ENCODE assay signal across 15 mouse cellular contexts in the genomic region with DNA sequence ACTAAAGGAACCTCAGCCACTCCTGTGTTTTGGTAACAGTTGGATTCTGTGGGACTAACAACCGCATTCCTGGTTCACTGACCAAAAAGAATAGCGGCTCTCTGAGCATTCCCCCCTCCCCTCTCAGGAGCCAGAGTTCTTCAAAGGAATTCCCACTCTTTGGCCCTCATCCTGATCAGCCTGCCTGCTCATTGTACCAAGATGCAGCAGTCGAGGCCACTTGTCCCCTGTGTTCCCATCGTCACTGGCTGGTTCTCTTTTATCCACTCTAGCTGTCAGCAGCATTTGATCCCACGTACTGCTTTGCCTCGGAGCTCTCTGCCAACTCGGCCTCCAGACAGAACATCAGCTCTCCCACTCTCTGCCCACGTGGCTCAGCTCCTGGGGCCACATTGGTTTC. TPM values are rescaled to one million over a fixed set of nuclear protein-coding genes. Genes with fewer than 3 reads are reported as not detected.
A peak's percentile ranks its signal among the peaks of the same experiment; 100 is the strongest.
DNase-seq lines count a peak whose midpoint lies in the region; ATAC-seq lines count a peak whose summit lies in the region.
"Had no signal": no experiment of that assay in that cellular context is flagged by ENCODE, and none has a peak within 500 bp of the region (broad histone marks: within the 10 kb centered on the region; RNA-seq: fewer than 3 reads in every experiment).

No protein-coding gene starts in this region.

- no peaks in the 10 kb centered on the region for H3K27me3 ChIP-seq in neural tube, embryonic 11.5 days (ENCODE audit: control insufficient read depth, insufficient read depth, low read length)
- H3K27me3 ChIP-seq in neural tube, embryonic 14.5 days (ENCODE audit: control insufficient read depth, insufficient read depth, low read length), result no peaks in the 10 kb centered on the region
- H3K27me3 ChIP-seq: embryonic facial prominence, embryonic 15.5 days; limb, embryonic 15.5 days had no signal

- ATAC-seq in frontal cortex, adult (ENCODE audit: low TSS enrichment), result peak; percentile 91
- ATAC-seq in neural tube, embryonic 11.5 days (ENCODE audit: insufficient read depth, low FRiP score, low TSS enrichment), result peak; percentile 55; the same call in 1 of the 2 replicates
- ATAC-seq in neural tube, embryonic 14.5 days (ENCODE audit: low read depth), result peak; percentile 49; the same call in 1 of the 2 replicates

- no peak for DNase-seq in frontal cortex, postnatal 14 days (ENCODE audit: low spot score in 2 of 2)
- no peak for DNase-seq in neural tube, embryonic 11.5 days (ENCODE audit: low spot score)
- no peak for DNase-seq in neural tube, embryonic 10.5 days (ENCODE audit: extremely low spot score, low spot score)
- DNase-seq in frontal cortex, adult 2 months (ENCODE audit: extremely low spot score in 1 of 2, low spot score in 1 of 2), result peak; percentile 12 to 37
- no peak for DNase-seq in thymus, adult 18-20 months
- no peak for DNase-seq in yolk sac, embryonic 10.5 days (ENCODE audit: low spot score)
- DNase-seq: adrenal gland, adult 8-10 months; cerebellum, adult 11-12 months; gastrocnemius, postnatal 25 days; lung, postnatal 4 days had no signal

- no peak overlapping the region for H3K9ac ChIP-seq in neural tube, embryonic 11.5 days (ENCODE audit: low read length)
- no peak overlapping the region for H3K9ac ChIP-seq in neural tube, embryonic 14.5 days (replicated peaks; ENCODE audit: low read depth, low read length)
- H3K9ac ChIP-seq: embryonic facial prominence, embryonic 15.5 days; limb, embryonic 15.5 days had no signal

- WGBS in neural tube, embryonic 11.5 days, result 37% methylated on average over 8 of the region's 8 CpGs
- 29% methylated on average over 8 of the region's 8 CpGs for WGBS in neural tube, embryonic 14.5 days

- H3K27ac ChIP-seq in neural tube, embryonic 11.5 days (ENCODE audit: low read depth, low read length), result no peak overlapping the region
- H3K27ac ChIP-seq in neural tube, embryonic 14.5 days (ENCODE audit: low read depth, low read length), result no peak overlapping the region
- H3K27ac ChIP-seq: embryonic facial prominence, embryonic 15.5 days; limb, embryonic 15.5 days had no signal

- no peaks in the 10 kb centered on the region for H3K4me1 ChIP-seq in neural tube, embryonic 11.5 days (ENCODE audit: control insufficient read depth, insufficient read depth, low read length)
- no peaks in the 10 kb centered on the region for H3K4me1 ChIP-seq in neural tube, embryonic 14.5 days (ENCODE audit: control insufficient read depth, insufficient read depth, low read length)
- H3K4me1 ChIP-seq: embryonic facial prominence, embryonic 15.5 days had no signal

- no peaks in the 10 kb centered on the region for H3K36me3 ChIP-seq in neural tube, embryonic 11.5 days (ENCODE audit: control insufficient read depth, insufficient read depth, low read length)
- H3K36me3 ChIP-seq in neural tube, embryonic 14.5 days (ENCODE audit: control insufficient read depth, insufficient read depth, low read length), result no peaks in the 10 kb centered on the region
- H3K36me3 ChIP-seq: embryonic facial prominence, embryonic 15.5 days; limb, embryonic 15.5 days had no signal

- no peaks in the 10 kb centered on the region for H3K9me3 ChIP-seq in neural tube, embryonic 11.5 days (ENCODE audit: control insufficient read depth, low read length)
- H3K9me3 ChIP-seq in neural tube, embryonic 14.5 days (ENCODE audit: control insufficient read depth, low read length), result no peaks in the 10 kb centered on the region
- H3K9me3 ChIP-seq: embryonic facial prominence, embryonic 15.5 days; limb, embryonic 15.5 days had no signal

- no peak overlapping the region for H3K4me2 ChIP-seq in neural tube, embryonic 11.5 days (ENCODE audit: low read depth)
- no peak overlapping the region for H3K4me2 ChIP-seq in neural tube, embryonic 14.5 days (ENCODE audit: low read depth, low read length)
- H3K4me2 ChIP-seq: embryonic facial prominence, embryonic 15.5 days; limb, embryonic 15.5 days had no signal

- no peak overlapping the region for H3K4me3 ChIP-seq in neural tube, embryonic 11.5 days (ENCODE audit: low read depth, low read length)
- H3K4me3 ChIP-seq in neural tube, embryonic 14.5 days (ENCODE audit: low read depth, low read length), result no peak overlapping the region
- H3K4me3 ChIP-seq: embryonic facial prominence, embryonic 15.5 days; limb, embryonic 15.5 days had no signal

RNA-seq across cellular contexts. Expression of a gene that starts 41.3 kb away (rescaled TPM):
- not detected in 2 replicates for polyA plus RNA-seq in neural tube, embryonic 11.5 days (2014; fragmentation: Nextera tagmentation; extraction: Ambion mirVana)
- polyA plus RNA-seq in frontal cortex, adult 2 months (2012; rRNA removed), result 0.04 TPM in 2 replicates
- not detected in 2 replicates for polyA plus RNA-seq in neural tube, embryonic 14.5 days (2014; fragmentation: Nextera tagmentation; extraction: Ambion mirVana)
- polyA plus RNA-seq: spleen, adult 2 months had no signal

Comparison
In these comparisons a context has a peak if more than half of its experiments do, and no peak if none do; other contexts are left out.
1. DNase-seq: peak in frontal cortex, adult 2 months (2 of 2); none in frontal cortex, postnatal 14 days (0 of 2), neural tube, embryonic 11.5 days (single experiment), neural tube, embryonic 10.5 days (single experiment), thymus, adult 18-20 months (0 of 2) and yolk sac, embryonic 10.5 days (single experiment).
2. Peak in every context shown above with its lines, with median percentiles within 50 percentile points of each other: ATAC-seq.